Mouse (Mus musculus): ENCODE results near the gene Olfr639.

GRCm38 (mm10) chr7:103999124-103999523, 18.0 kb downstream of the Olfr639 start:
- TF ChIP-seq POLR2A (IDR thresholded peaks at IDR 0.05; ENCODE audit: extremely low read depth, insufficient read depth, low read length), result no peak
- TF ChIP-seq CTCF (IDR thresholded peaks at IDR 0.05; ENCODE audit: extremely low read depth, insufficient read depth, low read length), result no peak
